Mouse (Mus musculus) myocyte (in vitro differentiated cells): ENCODE measurements around the gene Cad.

ENCODE experiments used
- POLR2A ChIP-seq: IDR thresholded peaks from one replicate; pipeline ENCODE4 v1.6.1; 2011; ENCODE audit warnings: low read depth, mild to moderate bottlenecking, control low read depth, moderate library complexity; ENCODE audit not compliant: insufficient read length
- POLR2AphosphoS2 ChIP-seq: IDR thresholded peaks from one replicate; pipeline ENCODE4 v1.6.1; 2011; ENCODE audit warnings: low read depth, control low read depth; ENCODE audit not compliant: insufficient read length

- TF ChIP-seq POLR2A = no peak
- no peak for TF ChIP-seq POLR2AphosphoS2
These were observed 898 bp downstream of the Cad start for GRCm38 (mm10) chr5:31055216-31056140.
